In genomic region chr4:86427312-86427711, GRCm38 (mm10) we compare ENCODE assay signal across 23 mouse cellular contexts.
DNase-seq lines count a peak whose midpoint lies in the region; ATAC-seq and TF ChIP-seq lines count a peak whose summit lies in the region.
"Had no signal": no experiment of that assay in that cellular context is flagged by ENCODE, and none has a peak within 500 bp of the region (broad histone marks: within the 10 kb centered on the region; RNA-seq: fewer than 3 reads in every experiment).

No protein-coding gene starts in this region.

- no peak for ATAC-seq in liver, embryonic 11.5 days (replicated peaks; ENCODE audit: low FRiP score)
- ATAC-seq in liver, postnatal 0 days: no peak
- ATAC-seq: CD4-positive, CD25-positive, alpha-beta regulatory T cell, adult 4 months had no signal

- H3K4me1 ChIP-seq in liver, embryonic 11.5 days (replicated peaks; ENCODE audit: control insufficient read depth, insufficient read depth, low read length): no peaks in the 10 kb centered on the region
- no peaks in the 10 kb centered on the region for H3K4me1 ChIP-seq in liver, postnatal 0 days (ENCODE audit: insufficient read depth)
- H3K4me1 ChIP-seq in ES-E14 (ENCODE audit: control insufficient read depth in 2 of 2, insufficient read depth in 2 of 2, low read length in 2 of 2, poor library complexity in 1 of 2): no peaks in the 10 kb centered on the region
- peaks cover 5 to 24% of the 10 kb centered on the region in 2 experiments for H3K4me1 ChIP-seq in MEL (ENCODE audit: control insufficient read depth in 1 of 2, insufficient read depth in 2 of 2, low read length in 2 of 2)
- H3K4me1 ChIP-seq: embryonic facial prominence, embryonic 15.5 days; forebrain, embryonic 12.5 days; hindbrain, embryonic 15.5 days had no signal

- 35% methylated on average over 5 of the region's 5 CpGs for WGBS in liver, embryonic 11.5 days
- WGBS in liver, postnatal 0 days (ENCODE audit: insufficient replicate concordance): 48% methylated on average over 5 of the region's 5 CpGs

- H3K36me3 ChIP-seq in liver, embryonic 11.5 days (ENCODE audit: control insufficient read depth, insufficient read depth, low read length): no peaks in the 10 kb centered on the region
- H3K36me3 ChIP-seq in liver, postnatal 0 days (replicated peaks; ENCODE audit: insufficient read depth, low read length): no peaks in the 10 kb centered on the region
- H3K36me3 ChIP-seq in ES-E14 (ENCODE audit: control insufficient read depth, insufficient read depth, low read length, poor library complexity, severe bottlenecking): no peaks in the 10 kb centered on the region
- H3K36me3 ChIP-seq in MEL (ENCODE audit: control insufficient read depth in 1 of 2, insufficient read depth in 2 of 2, low read length in 2 of 2): peaks cover 0 to 16% of the 10 kb centered on the region in 2 experiments; a peak in 2 of 4 replicates
- H3K36me3 ChIP-seq: forebrain, embryonic 12.5 days; hindbrain, embryonic 12.5 days; hindbrain, embryonic 15.5 days had no signal

- no peak for TF ChIP-seq RAD21 in MEL (IDR thresholded peaks at IDR 0.05; ENCODE audit: low read depth, low read length)

- peak overlapping the region; percentile 40 for H3K27ac ChIP-seq in gastrocnemius, adult 2 months
- H3K27ac ChIP-seq in liver, embryonic 11.5 days (ENCODE audit: low read depth, low read length): no peak overlapping the region
- no peak overlapping the region for H3K27ac ChIP-seq in liver, postnatal 0 days (ENCODE audit: low read depth)
- H3K27ac ChIP-seq in ES-E14 (ENCODE audit: insufficient read depth, low read depth, low read length, poor library complexity, severe bottlenecking): peak overlapping the region; percentile 9; the same call in 1 of the 2 replicates
- H3K27ac ChIP-seq in MEL (ENCODE audit: control insufficient read depth, low read depth, low read length): peak overlapping the region; percentile 34
- H3K27ac ChIP-seq: embryonic facial prominence, embryonic 12.5 days; embryonic facial prominence, embryonic 15.5 days; forebrain, embryonic 12.5 days; heart, adult 2 months; hindbrain, embryonic 12.5 days; hindbrain, embryonic 15.5 days had no signal

- no peaks in the 10 kb centered on the region for H3K27me3 ChIP-seq in liver, embryonic 11.5 days (replicated peaks; ENCODE audit: control insufficient read depth, insufficient read depth, low read length)
- H3K27me3 ChIP-seq in liver, postnatal 0 days (ENCODE audit: insufficient read depth, low read length): no peaks in the 10 kb centered on the region
- peaks cover 0 to 2% of the 10 kb centered on the region in 2 experiments; a peak in 1 of 4 replicates for H3K27me3 ChIP-seq in MEL (ENCODE audit: control insufficient read depth in 1 of 2, insufficient read depth in 2 of 2, low read length in 2 of 2)
- H3K27me3 ChIP-seq: embryonic facial prominence, embryonic 12.5 days; embryonic facial prominence, embryonic 15.5 days; forebrain, embryonic 12.5 days; hindbrain, embryonic 12.5 days; hindbrain, embryonic 15.5 days had no signal

- no peak overlapping the region for H3K4me2 ChIP-seq in liver, embryonic 11.5 days
- H3K4me2 ChIP-seq in liver, postnatal 0 days (ENCODE audit: low read depth, low read length): no peak overlapping the region
- H3K4me2 ChIP-seq: embryonic facial prominence, embryonic 12.5 days; embryonic facial prominence, embryonic 15.5 days; forebrain, embryonic 12.5 days; heart, embryonic 11.5 days; hindbrain, embryonic 12.5 days; hindbrain, embryonic 15.5 days had no signal

- no peak for TF ChIP-seq CTCF in gastrocnemius, adult 2 months (IDR thresholded peaks at IDR 0.05)
- TF ChIP-seq CTCF in liver, postnatal 0 days (IDR thresholded peaks at IDR 0.05; ENCODE audit: low read depth): no peak
- TF ChIP-seq CTCF in MEL (IDR thresholded peaks at IDR 0.05 in 2 of 3, conservative IDR thresholded peaks at IDR 0.05 in 1 of 3; ENCODE audit: control insufficient read depth in 1 of 3, insufficient read depth in 1 of 3, low read depth in 2 of 3, low read length in 3 of 3, poor library complexity in 1 of 3, severe bottlenecking in 1 of 3): no peak

- in situ Hi-C loops in ES-E14 (cut with MboI; ENCODE audit: low sequenced_read_pairs in 2 of 2, unreplicated experiment in 2 of 2): no loop called here

- no peaks in the 10 kb centered on the region for H3K79me2 ChIP-seq in MEL (ENCODE audit: control insufficient read depth, insufficient read depth, low read length, poor library complexity)

- no peak for DNase-seq in gastrocnemius, adult 2 months
- no peak for DNase-seq in gastrocnemius, postnatal 10 days
- peak; percentile 27 for DNase-seq in liver, embryonic 11.5 days (ENCODE audit: low spot score)
- no peak for DNase-seq in liver, postnatal 0 days
- DNase-seq in ES-E14 (ENCODE audit: low read depth, low spot score): no peak
- peak; percentile 77 for DNase-seq in MEL (ENCODE audit: low read depth, low spot score)
- DNase-seq in layer of hippocampus, adult 11-12 months (ENCODE audit: low spot score): no peak
- no peak for DNase-seq in frontal cortex, postnatal 10 days (ENCODE audit: low spot score in 2 of 2)
- DNase-seq: adrenal gland, adult 2 months; adrenal gland, postnatal 14 days; cerebellum, adult 11 months; cerebellum, adult 2 months; cerebellum, adult 9-11 months; cerebellum, postnatal 25 days; gastrocnemius, postnatal 25 days; heart, adult 2 months had no signal

- intact Hi-C loops in gastrocnemius, adult 2 months (cut with DNase I): no loop called here

- TF ChIP-seq POLR2A in MEL (IDR thresholded peaks at IDR 0.05; ENCODE audit: control insufficient read depth in 1 of 2, insufficient read depth in 1 of 2, low read depth in 1 of 2, low read length in 2 of 2, poor library complexity in 1 of 2): no peak

- H3K4me3 ChIP-seq in gastrocnemius, adult 2 months: no peak overlapping the region
- no peak overlapping the region for H3K4me3 ChIP-seq in liver, embryonic 11.5 days (ENCODE audit: low read depth, low read length)
- no peak overlapping the region for H3K4me3 ChIP-seq in liver, postnatal 0 days (ENCODE audit: low read depth, low read length)
- H3K4me3 ChIP-seq in ES-E14 (ENCODE audit: insufficient read depth in 1 of 2, low read depth in 1 of 2, low read length in 2 of 2, poor library complexity in 1 of 2, severe bottlenecking in 1 of 2) (no peak overlapping the region), MEL (ENCODE audit: control insufficient read depth in 1 of 2, insufficient read depth in 1 of 2, low read depth in 2 of 2, low read length in 2 of 2) (peak overlapping the region in 1 of 2 experiments; percentile 18; a peak in 1 of 4 replicates)
- H3K4me3 ChIP-seq: embryonic facial prominence, embryonic 12.5 days; embryonic facial prominence, embryonic 15.5 days; forebrain, embryonic 12.5 days; heart, adult 2 months; hindbrain, embryonic 12.5 days; hindbrain, embryonic 15.5 days had no signal

- no peak overlapping the region for H3K9ac ChIP-seq in liver, embryonic 11.5 days (ENCODE audit: low read depth, low read length)
- no peak overlapping the region for H3K9ac ChIP-seq in liver, postnatal 0 days (replicated peaks)
- H3K9ac ChIP-seq in ES-E14 (ENCODE audit: insufficient read depth, low read depth, low read length, poor library complexity, severe bottlenecking) (no peak overlapping the region), MEL (ENCODE audit: control insufficient read depth, low read depth, low read length, poor library complexity, severe bottlenecking) (no peak overlapping the region)
- H3K9ac ChIP-seq: embryonic facial prominence, embryonic 12.5 days; embryonic facial prominence, embryonic 15.5 days; forebrain, embryonic 12.5 days; hindbrain, embryonic 12.5 days; hindbrain, embryonic 15.5 days had no signal

- H3K9me3 ChIP-seq in liver, embryonic 11.5 days (ENCODE audit: control insufficient read depth, low read length): no peaks in the 10 kb centered on the region
- H3K9me3 ChIP-seq in liver, postnatal 0 days (ENCODE audit: low read length): no peaks in the 10 kb centered on the region
- H3K9me3 ChIP-seq in ES-E14 (ENCODE audit: control insufficient read depth, insufficient read depth, low read depth, low read length): no peaks in the 10 kb centered on the region
- no peaks in the 10 kb centered on the region for H3K9me3 ChIP-seq in MEL (replicated peaks; ENCODE audit: insufficient read depth, low read length)
- H3K9me3 ChIP-seq: embryonic facial prominence, embryonic 12.5 days; embryonic facial prominence, embryonic 15.5 days; forebrain, embryonic 12.5 days; hindbrain, embryonic 12.5 days; hindbrain, embryonic 15.5 days had no signal

- TF ChIP-seq EP300 in liver, postnatal 0 days (IDR thresholded peaks at IDR 0.05; ENCODE audit: low read depth): no peak
- TF ChIP-seq EP300 in MEL (IDR thresholded peaks at IDR 0.05; ENCODE audit: low read depth in 1 of 2, low read length in 2 of 2): peak; percentile 42 to 65

TF ChIP-seq in ES-E14, 5 proteins besides CTCF, POLR2A, EP300 and RAD21:
- no peak for TF ChIP-seq HCFC1 (IDR thresholded peaks at IDR 0.05; ENCODE audit: borderline replicate concordance, insufficient read depth, low read length)

TF ChIP-seq in MEL, 35 proteins besides CTCF, POLR2A, EP300 and RAD21:
- TF ChIP-seq SIN3A (IDR thresholded peaks at IDR 0.05; ENCODE audit: low read length) (0 out of 2 replicates have a peak, but pooled peaks have one; percentile 1), TAL1 (IDR thresholded peaks at IDR 0.05; ENCODE audit: low read length) (no peak), ETS1 (IDR thresholded peaks at IDR 0.05; ENCODE audit: low read depth, low read length) (peak; percentile 35; the same call in 1 of the 2 replicates), MXI1 (IDR thresholded peaks at IDR 0.05; ENCODE audit: low read depth, low read length) (0 out of 2 replicates have a peak, but pooled peaks have one; percentile 5), CHD1 (IDR thresholded peaks at IDR 0.05; ENCODE audit: low read depth, low read length) (no peak), NRF1 (IDR thresholded peaks at IDR 0.05; ENCODE audit: insufficient read depth, low read depth, low read length, poor library complexity, severe bottlenecking) (no peak), ZKSCAN1 (IDR thresholded peaks at IDR 0.05; ENCODE audit: low read depth, low read length) (no peak), RCOR1 (IDR thresholded peaks at IDR 0.05; ENCODE audit: low read depth, low read length) (no peak), E2F4 (IDR thresholded peaks at IDR 0.05; ENCODE audit: borderline replicate concordance, low read depth, low read length) (no peak), GABPA (IDR thresholded peaks at IDR 0.05; ENCODE audit: low read depth, low read length) (no peak), USF1 (IDR thresholded peaks at IDR 0.05; ENCODE audit: low read depth, low read length) (no peak), POLR2AphosphoS5 (IDR thresholded peaks at IDR 0.05; ENCODE audit: borderline replicate concordance, low read depth, low read length) (no peak), GATA1 (IDR thresholded peaks at IDR 0.05; ENCODE audit: low read depth, low read length) (peak; percentile 91), MYB (IDR thresholded peaks at IDR 0.05; ENCODE audit: low read depth, low read length) (no peak), TCF12 (IDR thresholded peaks at IDR 0.05; ENCODE audit: low read depth, low read length) (peak; percentile 25; the same call in 1 of the 2 replicates), HCFC1 (IDR thresholded peaks at IDR 0.05; ENCODE audit: low read depth, low read length) (no peak), JUND (IDR thresholded peaks at IDR 0.05; ENCODE audit: low read depth, low read length) (no peak)

Comparison
In these comparisons a context has a peak if more than half of its experiments do, and no peak if none do; other contexts are left out.
1. DNase-seq: peak in liver, embryonic 11.5 days (single experiment) and MEL (single experiment); none in gastrocnemius, adult 2 months (single experiment), gastrocnemius, postnatal 10 days (single experiment), liver, postnatal 0 days (single experiment), ES-E14 (single experiment), layer of hippocampus, adult 11-12 months (single experiment) and frontal cortex, postnatal 10 days (0 of 2).
2. H3K27ac ChIP-seq: peak in gastrocnemius, adult 2 months (single experiment), ES-E14 (single experiment) and MEL (single experiment); none in liver, embryonic 11.5 days (single experiment) and liver, postnatal 0 days (single experiment).